Mouse (Mus musculus) embryonic facial prominence, embryonic 15.5 days (tissue): ENCODE results near the gene Aar2. TPM values are rescaled to one million over a fixed set of nuclear protein-coding genes. Genes with fewer than 3 reads are reported as not detected.

ENCODE experiments used
- ATAC-seq: fragments of 200-750 bp; cut with Nextera tagmentation; 2 replicates; pipeline ENCODE4 v1.8.0; 2017; ENCODE audit warnings: low read depth, moderate TSS enrichment; ENCODE audit not compliant: insufficient number of reproducible peaks, low FRiP score, low TSS enrichment
- H3K27ac ChIP-seq: fragments of 300-500 bp; sonication (generic); replicated peaks from 2 replicates; pipeline ENCODE4 v1.5.1; 2015; ENCODE audit warnings: mild to moderate bottlenecking, inconsistent platforms
- H3K27me3 ChIP-seq: fragments of 300-500 bp; sonication (generic); 2 replicates; pipeline ENCODE4 v1.6.1; 2015; ENCODE audit warnings: inconsistent platforms
- H3K36me3 ChIP-seq: fragments of 300-500 bp; sonication (generic); 2 replicates; pipeline ENCODE4 v1.6.1; 2015; ENCODE audit warnings: mild to moderate bottlenecking, inconsistent platforms
- H3K4me1 ChIP-seq: fragments of 300-500 bp; sonication (generic); 2 replicates; pipeline ENCODE4 v1.6.1; 2015; ENCODE audit warnings: inconsistent platforms
- H3K4me2 ChIP-seq: fragments of 300-500 bp; sonication (generic); replicated peaks from 2 replicates; pipeline ENCODE4 v1.6.1; 2015; ENCODE audit warnings: mild to moderate bottlenecking, inconsistent platforms
- H3K4me3 ChIP-seq: fragments of 300-500 bp; sonication (generic); replicated peaks from 2 replicates; pipeline ENCODE4 v1.5.1; 2015; ENCODE audit warnings: mild to moderate bottlenecking, inconsistent platforms
- H3K9ac ChIP-seq: fragments of 300-500 bp; sonication (generic); 2 replicates; pipeline ENCODE4 v1.6.1; 2015; ENCODE audit warnings: inconsistent platforms
- H3K9me3 ChIP-seq: fragments of 300-500 bp; sonication (generic); replicated peaks from 2 replicates; pipeline ENCODE4 v1.6.1; 2016; ENCODE audit warnings: inconsistent platforms
- WGBS: fragments of 180-500 bp; shearing (Covaris S2); methylation state at CpG from one replicate; pipeline ENCODE4 v1.1.7; 2015; 5-methylcytosine and 5-hydroxymethylcytosine counted together
- polyA plus RNA-seq: library from polyadenylated mRNA; unstranded; fragments of >200 nt; fragmentation: Nextera tagmentation; extraction: Ambion mirVana; gene quantifications from 2 replicates; pipeline ENCODE4 v1.2.1, GENCODE M21; 2015

The Aar2 gene
- polyA plus RNA-seq, 1 experiment from 2014 or later = 33.6 TPM

GRCm38 (mm10) chr2:156569261-156569660 lies 21.9 kb downstream of the Aar2 start:
- ATAC-seq = no peak
- H3K9me3 ChIP-seq = no peaks in the 10 kb centered on the region
- WGBS = 84% methylated on average over 3 of the region's 3 CpGs
- H3K4me1 ChIP-seq = no peaks in the 10 kb centered on the region
- H3K36me3 ChIP-seq = peaks cover 37% of the 10 kb centered on the region
- H3K9ac ChIP-seq = no peak overlapping the region
- H3K27me3 ChIP-seq = no peaks in the 10 kb centered on the region
- H3K4me3 ChIP-seq = no peak overlapping the region
- no peak overlapping the region for H3K4me2 ChIP-seq
- no peak overlapping the region for H3K27ac ChIP-seq

- no peaks in the 10 kb centered on the region for H3K4me1 ChIP-seq
- peaks cover 29% of the 10 kb centered on the region for H3K36me3 ChIP-seq
- no peak overlapping the region for H3K9ac ChIP-seq
- 60% methylated on average over 6 of the region's 6 CpGs for WGBS
- H3K4me2 ChIP-seq = no peak overlapping the region
- H3K4me3 ChIP-seq = no peak overlapping the region
- no peaks in the 10 kb centered on the region for H3K27me3 ChIP-seq
- ATAC-seq = no peak
- no peaks in the 10 kb centered on the region for H3K9me3 ChIP-seq
- no peak overlapping the region for H3K27ac ChIP-seq
Measured at GRCm38 (mm10) chr2:156571521-156571920, 24.1 kb downstream of the Aar2 start.

- H3K4me2 ChIP-seq = no peak overlapping the region
- no peaks in the 10 kb centered on the region for H3K27me3 ChIP-seq
- H3K9ac ChIP-seq = no peak overlapping the region
- H3K4me3 ChIP-seq = no peak overlapping the region
- no peak overlapping the region for H3K27ac ChIP-seq
- no peak for ATAC-seq
- no peaks in the 10 kb centered on the region for H3K36me3 ChIP-seq
- H3K4me1 ChIP-seq = no peaks in the 10 kb centered on the region; the same call in 1 of the 2 replicates
- 64% methylated on average over 7 of the region's 7 CpGs for WGBS
- H3K9me3 ChIP-seq = no peaks in the 10 kb centered on the region
Measured at GRCm38 (mm10) chr2:156576850-156577587, 29.6 kb downstream of the Aar2 start.

- H3K4me3 ChIP-seq = no peak overlapping the region
- H3K9me3 ChIP-seq = no peaks in the 10 kb centered on the region
- no peak overlapping the region for H3K27ac ChIP-seq
- WGBS = 74% methylated on average over 5 of the region's 5 CpGs
- peaks cover 12% of the 10 kb centered on the region for H3K4me1 ChIP-seq
- H3K9ac ChIP-seq = no peak overlapping the region
- no peaks in the 10 kb centered on the region for H3K36me3 ChIP-seq
- ATAC-seq = no peak
- no peak overlapping the region for H3K4me2 ChIP-seq
- H3K27me3 ChIP-seq = peaks cover 3% of the 10 kb centered on the region; the same call in 1 of the 2 replicates
Measured at GRCm38 (mm10) chr2:156580507-156580906, 33.1 kb downstream of the Aar2 start.

GRCm38 (mm10) chr2:156581244-156581643 lies 33.9 kb downstream of the Aar2 start:
- Histone ChIP-seq H3K4me1 (peaks cover 12% of the 10 kb centered on the region), H3K36me3 (no peaks in the 10 kb centered on the region), H3K27me3 (peaks cover 3% of the 10 kb centered on the region; the same call in 1 of the 2 replicates), H3K4me2 (no peak overlapping the region), H3K9me3 (no peaks in the 10 kb centered on the region), H3K9ac (no peak overlapping the region), H3K4me3 (no peak overlapping the region), H3K27ac (no peak overlapping the region)
- no peak for ATAC-seq
- WGBS = 49% methylated on average over 10 of the region's 10 CpGs

- no peak for ATAC-seq
- Histone ChIP-seq H3K4me1 (peaks cover 12% of the 10 kb centered on the region), H3K9me3 (no peaks in the 10 kb centered on the region), H3K27ac (no peak overlapping the region), H3K27me3 (peaks cover 3% of the 10 kb centered on the region; the same call in 1 of the 2 replicates), H3K4me3 (no peak overlapping the region), H3K9ac (no peak overlapping the region), H3K36me3 (no peaks in the 10 kb centered on the region), H3K4me2 (no peak overlapping the region)
- WGBS = 84% methylated on average over 10 of the region's 10 CpGs
Measured at GRCm38 (mm10) chr2:156582887-156583286, 35.5 kb downstream of the Aar2 start.

GRCm38 (mm10) chr2:156584154-156584796 lies 36.9 kb downstream of the Aar2 start:
- Histone ChIP-seq H3K27ac (no peak overlapping the region), H3K9ac (no peak overlapping the region), H3K4me3 (no peak overlapping the region), H3K36me3 (no peaks in the 10 kb centered on the region), H3K4me1 (peaks cover 12% of the 10 kb centered on the region), H3K9me3 (no peaks in the 10 kb centered on the region), H3K4me2 (no peak overlapping the region), H3K27me3 (peaks cover 3% of the 10 kb centered on the region; the same call in 1 of the 2 replicates)
- no peak for ATAC-seq
- WGBS = 62% methylated on average over 11 of the region's 11 CpGs

- no peaks in the 10 kb centered on the region for H3K36me3 ChIP-seq
- H3K4me1 ChIP-seq = peaks cover 12% of the 10 kb centered on the region
- H3K27me3 ChIP-seq = peaks cover 3% of the 10 kb centered on the region; the same call in 1 of the 2 replicates
- WGBS = 29% methylated on average over 14 of the region's 14 CpGs
- no peak overlapping the region for H3K9ac ChIP-seq
- no peaks in the 10 kb centered on the region for H3K9me3 ChIP-seq
- H3K27ac ChIP-seq = no peak overlapping the region
- no peak overlapping the region for H3K4me2 ChIP-seq
- ATAC-seq = no peak
- H3K4me3 ChIP-seq = no peak overlapping the region
Measured at GRCm38 (mm10) chr2:156584797-156585471, 37.5 kb downstream of the Aar2 start.

GRCm38 (mm10) chr2:156589481-156589880 lies 42.1 kb downstream of the Aar2 start:
- 88% methylated on average over 9 of the region's 9 CpGs for WGBS
- no peaks in the 10 kb centered on the region for H3K36me3 ChIP-seq
- peaks cover 3% of the 10 kb centered on the region; the same call in 1 of the 2 replicates for H3K27me3 ChIP-seq
- no peak overlapping the region for H3K9ac ChIP-seq
- H3K27ac ChIP-seq = no peak overlapping the region
- no peak for ATAC-seq
- no peak overlapping the region for H3K4me3 ChIP-seq
- H3K4me2 ChIP-seq = no peak overlapping the region
- no peaks in the 10 kb centered on the region for H3K9me3 ChIP-seq
- peaks cover 10% of the 10 kb centered on the region; the same call in 1 of the 2 replicates for H3K4me1 ChIP-seq

GRCm38 (mm10) chr2:156594987-156595490 lies 47.7 kb downstream of the Aar2 start:
- ATAC-seq = no peak
- Histone ChIP-seq H3K9ac (no peak overlapping the region), H3K4me1 (peaks cover 10% of the 10 kb centered on the region; the same call in 1 of the 2 replicates), H3K4me3 (no peak overlapping the region), H3K27me3 (no peaks in the 10 kb centered on the region), H3K4me2 (no peak overlapping the region), H3K9me3 (no peaks in the 10 kb centered on the region), H3K36me3 (no peaks in the 10 kb centered on the region), H3K27ac (no peak overlapping the region)
- WGBS = 29% methylated on average over 15 of the region's 15 CpGs

GRCm38 (mm10) chr2:156602581-156602980 lies 55.2 kb downstream of the Aar2 start:
- Histone ChIP-seq H3K4me2 (no peak overlapping the region), H3K9ac (no peak overlapping the region), H3K4me1 (no peaks in the 10 kb centered on the region), H3K36me3 (no peaks in the 10 kb centered on the region), H3K27ac (no peak overlapping the region), H3K4me3 (no peak overlapping the region), H3K9me3 (no peaks in the 10 kb centered on the region), H3K27me3 (no peaks in the 10 kb centered on the region)
- ATAC-seq = no peak
- WGBS = 76% methylated on average over 7 of the region's 7 CpGs
